Mouse (Mus musculus): Measurements from ENCODE around the gene Cpne5. TPM values are rescaled to one million over a fixed set of nuclear protein-coding genes. Genes with fewer than 3 reads are reported as not detected.

Cpne5 gene
- polyA plus RNA-seq, 1 experiment = not detected

GRCm38 (mm10) chr17:29206052-29206451 lies 31.9 kb downstream of the Cpne5 start:
- Histone ChIP-seq H3K4me1 (ENCODE audit: control insufficient read depth, insufficient read depth, insufficient read length, low read length) (0 out of 2 replicates have a peak, but pooled peaks cover 2% of the 10 kb centered on the region), H3K27ac (replicated peaks; ENCODE audit: low read depth, low read length) (no peak overlapping the region), H3K4me3 (ENCODE audit: insufficient read depth, low read depth, low read length) (no peak overlapping the region)

GRCm38 (mm10) chr17:29202604-29203003 lies 35.4 kb downstream of the Cpne5 start:
- Histone ChIP-seq H3K4me1 (ENCODE audit: control insufficient read depth, insufficient read depth, insufficient read length, low read length) (no peaks in the 10 kb centered on the region), H3K4me3 (ENCODE audit: insufficient read depth, low read depth, low read length) (no peak overlapping the region), H3K27ac (replicated peaks; ENCODE audit: low read depth, low read length) (no peak overlapping the region)

- Histone ChIP-seq H3K4me3 (ENCODE audit: insufficient read depth, low read depth, low read length) (no peak overlapping the region), H3K4me1 (ENCODE audit: control insufficient read depth, insufficient read depth, insufficient read length, low read length) (no peaks in the 10 kb centered on the region), H3K27ac (replicated peaks; ENCODE audit: low read depth, low read length) (no peak overlapping the region)
Observed at GRCm38 (mm10) chr17:29199821-29200220, 38.1 kb downstream of the Cpne5 start.

- Histone ChIP-seq H3K27ac (replicated peaks; ENCODE audit: low read depth, low read length) (no peak overlapping the region), H3K4me3 (ENCODE audit: insufficient read depth, low read depth, low read length) (no peak overlapping the region), H3K4me1 (ENCODE audit: control insufficient read depth, insufficient read depth, insufficient read length, low read length) (no peaks in the 10 kb centered on the region)
Observed at GRCm38 (mm10) chr17:29199151-29199800, 38.7 kb downstream of the Cpne5 start.

GRCm38 (mm10) chr17:29195579-29195978 lies 42.4 kb downstream of the Cpne5 start:
- no peaks in the 10 kb centered on the region for H3K4me1 ChIP-seq (ENCODE audit: control insufficient read depth, insufficient read depth, insufficient read length, low read length)
- H3K4me3 ChIP-seq (ENCODE audit: insufficient read depth, low read depth, low read length) = no peak overlapping the region
- no peak overlapping the region for H3K27ac ChIP-seq (replicated peaks; ENCODE audit: low read depth, low read length)

GRCm38 (mm10) chr17:29188989-29189388 lies 49.0 kb downstream of the Cpne5 start:
- H3K27ac ChIP-seq (replicated peaks; ENCODE audit: low read depth, low read length) = no peak overlapping the region
- no peaks in the 10 kb centered on the region for H3K4me1 ChIP-seq (ENCODE audit: control insufficient read depth, insufficient read depth, insufficient read length, low read length)
- H3K4me3 ChIP-seq (ENCODE audit: insufficient read depth, low read depth, low read length) = no peak overlapping the region

- no peaks in the 10 kb centered on the region for H3K4me1 ChIP-seq (ENCODE audit: control insufficient read depth, insufficient read depth, insufficient read length, low read length)
- no peak overlapping the region for H3K4me3 ChIP-seq (ENCODE audit: insufficient read depth, low read depth, low read length)
- no peak overlapping the region for H3K27ac ChIP-seq (replicated peaks; ENCODE audit: low read depth, low read length)
Observed at GRCm38 (mm10) chr17:29186989-29187859, 50.7 kb downstream of the Cpne5 start.

GRCm38 (mm10) chr17:29185376-29186046 lies 52.5 kb downstream of the Cpne5 start:
- Histone ChIP-seq H3K4me3 (ENCODE audit: insufficient read depth, low read depth, low read length) (no peak overlapping the region), H3K4me1 (ENCODE audit: control insufficient read depth, insufficient read depth, insufficient read length, low read length) (no peaks in the 10 kb centered on the region), H3K27ac (replicated peaks; ENCODE audit: low read depth, low read length) (no peak overlapping the region)

- Histone ChIP-seq H3K4me3 (ENCODE audit: insufficient read depth, low read depth, low read length) (no peak overlapping the region), H3K4me1 (ENCODE audit: control insufficient read depth, insufficient read depth, insufficient read length, low read length) (no peaks in the 10 kb centered on the region), H3K27ac (replicated peaks; ENCODE audit: low read depth, low read length) (no peak overlapping the region)
Observed at GRCm38 (mm10) chr17:29183162-29183561, 54.8 kb downstream of the Cpne5 start.

- Histone ChIP-seq H3K4me1 (ENCODE audit: control insufficient read depth, insufficient read depth, insufficient read length, low read length) (no peaks in the 10 kb centered on the region), H3K27ac (replicated peaks; ENCODE audit: low read depth, low read length) (no peak overlapping the region), H3K4me3 (ENCODE audit: insufficient read depth, low read depth, low read length) (no peak overlapping the region)
Observed at GRCm38 (mm10) chr17:29181751-29182150, 56.2 kb downstream of the Cpne5 start.

GRCm38 (mm10) chr17:29180406-29181127 lies 57.4 kb downstream of the Cpne5 start:
- Histone ChIP-seq H3K4me1 (ENCODE audit: control insufficient read depth, insufficient read depth, insufficient read length, low read length) (no peaks in the 10 kb centered on the region), H3K4me3 (ENCODE audit: insufficient read depth, low read depth, low read length) (no peak overlapping the region), H3K27ac (replicated peaks; ENCODE audit: low read depth, low read length) (no peak overlapping the region)

GRCm38 (mm10) chr17:29179917-29180316 lies 58.0 kb downstream of the Cpne5 start:
- Histone ChIP-seq H3K4me1 (ENCODE audit: control insufficient read depth, insufficient read depth, insufficient read length, low read length) (no peaks in the 10 kb centered on the region), H3K27ac (replicated peaks; ENCODE audit: low read depth, low read length) (no peak overlapping the region), H3K4me3 (ENCODE audit: insufficient read depth, low read depth, low read length) (no peak overlapping the region)

- Histone ChIP-seq H3K4me3 (ENCODE audit: insufficient read depth, low read depth, low read length) (no peak overlapping the region), H3K27ac (replicated peaks; ENCODE audit: low read depth, low read length) (no peak overlapping the region), H3K4me1 (ENCODE audit: control insufficient read depth, insufficient read depth, insufficient read length, low read length) (no peaks in the 10 kb centered on the region)
Observed at GRCm38 (mm10) chr17:29178503-29179059, 59.4 kb downstream of the Cpne5 start.

- Histone ChIP-seq H3K27ac (replicated peaks; ENCODE audit: low read depth, low read length) (no peak overlapping the region), H3K4me3 (ENCODE audit: insufficient read depth, low read depth, low read length) (no peak overlapping the region), H3K4me1 (ENCODE audit: control insufficient read depth, insufficient read depth, insufficient read length, low read length) (peaks cover 3% of the 10 kb centered on the region; the same call in 1 of the 2 replicates)
Observed at GRCm38 (mm10) chr17:29176391-29177267, 61.3 kb downstream of the Cpne5 start.

Measured in brown adipose tissue, adult 24 weeks (tissue).